Mouse (Mus musculus) gastrocnemius, adult 2 months (tissue): Measurements from ENCODE around the gene Mrps11. TPM values are rescaled to one million over a fixed set of nuclear protein-coding genes. Genes with fewer than 3 reads are reported as not detected.

Source experiments
- DNase-seq: peaks from one replicate; pipeline ENCODE4 v3.0.0; 2022
- H3K27ac ChIP-seq: fragments of 200-600 bp; 2 replicates; pipeline ENCODE4 v1.8.1; 2022; ENCODE audit warnings: mild to moderate bottlenecking
- H3K4me3 ChIP-seq: fragments of 200-600 bp; 2 replicates; pipeline ENCODE4 v1.8.1; 2022; ENCODE audit warnings: mild to moderate bottlenecking, moderate library complexity
- CTCF ChIP-seq: fragments of 200-600 bp; IDR thresholded peaks from 2 replicates; pipeline ENCODE4 v1.8.1; 2022; ENCODE audit warnings: antibody characterized with exemption, mild to moderate bottlenecking, moderate library complexity
- intact Hi-C: fragments of 180-260 bp; cut with DNase I; formaldehyde crosslinking; loops from one replicate; pipeline ENCODE4 v1.15.1; 2025
- long read RNA-seq, 2 experiments: library from polyadenylated mRNA; stranded (forward); transcript quantifications; one replicate each; pipeline ENCODE4 v2.0.0; 2021
- total RNA-seq, 2 experiments: library from RNA; stranded (reverse); gene quantifications; 2 replicates each; pipeline ENCODE4 v1.2.3; 2021

The Mrps11 gene
- 10 to 100 TPM; 27.7 to 37.1 TPM for total RNA-seq
- long read RNA-seq, experiment 1, transcript Mrps11-201 (6 exons, 1,056 nt), result major isoform, 32 of 43 reads
- long read RNA-seq, experiment 1, partial matches to known transcripts, result 1 of 43 reads
- long read RNA-seq, experiment 1, other reads (novel, unspliced or antisense), result 6 of 43 reads
- long read RNA-seq, experiment 2, transcript Mrps11-201 (6 exons, 1,056 nt), result major isoform, 35 of 45 reads
- long read RNA-seq, experiment 2, partial matches to known transcripts, result 8 of 45 reads
- long read RNA-seq, experiment 2, other reads (novel, unspliced or antisense), result 0 of 45 reads

- H3K4me3 ChIP-seq, result peak within 1 kb of the TSS; percentile 76
- intact Hi-C loops, result loop anchor here (5.0 kb wide), 1 partner anchor 609 kb away; the partner anchor contains the start of gene Fanci
- TF ChIP-seq CTCF, result no peak; the same call in 1 of the 2 replicates
- peak within 1 kb of the TSS; percentile 93 for H3K27ac ChIP-seq
- DNase-seq, result peak; percentile 92
These were observed at the start of gene Mrps11, which contains the start of gene Mrpl46 for GRCm38 (mm10) chr7:78782639-78783581. Gene Mrps11, plus strand, starts transcription at chr7:78783119. Gene Mrpl46, minus strand, starts transcription at chr7:78783531.

GRCm38 (mm10) chr7:78737196-78737595, 45.7 kb upstream of the Mrps11 start:
- intact Hi-C loops, result no loop called here
- no peak overlapping the region for H3K4me3 ChIP-seq

GRCm38 (mm10) chr7:78737614-78738210, 45.2 kb upstream of the Mrps11 start, which contains the start of gene Ntrk3:
Gene Ntrk3, minus strand, starts transcription at chr7:78738012.
- no peak for TF ChIP-seq CTCF
- H3K4me3 ChIP-seq, result no peak within 1 kb of the TSS
- no peak for DNase-seq
- H3K27ac ChIP-seq, result no peak within 1 kb of the TSS
- intact Hi-C loops, result no loop called here

More at GRCm38 (mm10) chr7:78737196-78737595, 45.7 kb upstream of the Mrps11 start:
- TF ChIP-seq CTCF, result no peak
- DNase-seq, result no peak
- H3K27ac ChIP-seq, result no peak overlapping the region

GRCm38 (mm10) chr7:78739351-78740000, 43.4 kb upstream of the Mrps11 start:
- Histone ChIP-seq H3K4me3 (no peak overlapping the region), H3K27ac (no peak overlapping the region)
- no peak for DNase-seq
- TF ChIP-seq CTCF, result no peak
- intact Hi-C loops, result no loop called here

GRCm38 (mm10) chr7:78743731-78744385, 39.1 kb upstream of the Mrps11 start:
- no peak overlapping the region for H3K27ac ChIP-seq
- H3K4me3 ChIP-seq, result no peak overlapping the region
- no peak for TF ChIP-seq CTCF
- intact Hi-C loops, result no loop called here
- DNase-seq, result no peak

GRCm38 (mm10) chr7:78752961-78753360, 30.0 kb upstream of the Mrps11 start:
- intact Hi-C loops, result no loop called here
- Histone ChIP-seq H3K27ac (no peak overlapping the region), H3K4me3 (no peak overlapping the region)
- DNase-seq, result no peak
- TF ChIP-seq CTCF, result no peak

- intact Hi-C loops, result no loop called here
- H3K4me3 ChIP-seq, result no peak overlapping the region
- DNase-seq, result no peak
- H3K27ac ChIP-seq, result no peak overlapping the region
- no peak for TF ChIP-seq CTCF
These were observed 29.0 kb upstream of the Mrps11 start for GRCm38 (mm10) chr7:78753752-78754457.

- no peak for TF ChIP-seq CTCF
- no peak overlapping the region for H3K27ac ChIP-seq
- intact Hi-C loops, result no loop called here
- DNase-seq, result no peak
- no peak overlapping the region for H3K4me3 ChIP-seq
These were observed 28.4 kb upstream of the Mrps11 start for GRCm38 (mm10) chr7:78754458-78755000.

GRCm38 (mm10) chr7:78763801-78764200, 19.1 kb upstream of the Mrps11 start:
- DNase-seq, result no peak
- no peak overlapping the region for H3K4me3 ChIP-seq
- intact Hi-C loops, result no loop called here
- TF ChIP-seq CTCF, result no peak
- no peak overlapping the region for H3K27ac ChIP-seq

GRCm38 (mm10) chr7:78765215-78765631, 17.7 kb upstream of the Mrps11 start:
- H3K4me3 ChIP-seq, result no peak overlapping the region
- no peak overlapping the region for H3K27ac ChIP-seq
- DNase-seq, result no peak
- intact Hi-C loops, result no loop called here
- TF ChIP-seq CTCF, result no peak
